Mouse (Mus musculus) cerebral cortex, adult 2 months (tissue): Measurements from ENCODE around the gene Robo1.

Source experiments
- WGBS: fragments of 180-500 bp; shearing (Covaris S2); methylation state at CpG from one replicate; pipeline ENCODE4 v1.1.7; 2018; 5-methylcytosine and 5-hydroxymethylcytosine counted together

The Robo1 gene

DNA sequence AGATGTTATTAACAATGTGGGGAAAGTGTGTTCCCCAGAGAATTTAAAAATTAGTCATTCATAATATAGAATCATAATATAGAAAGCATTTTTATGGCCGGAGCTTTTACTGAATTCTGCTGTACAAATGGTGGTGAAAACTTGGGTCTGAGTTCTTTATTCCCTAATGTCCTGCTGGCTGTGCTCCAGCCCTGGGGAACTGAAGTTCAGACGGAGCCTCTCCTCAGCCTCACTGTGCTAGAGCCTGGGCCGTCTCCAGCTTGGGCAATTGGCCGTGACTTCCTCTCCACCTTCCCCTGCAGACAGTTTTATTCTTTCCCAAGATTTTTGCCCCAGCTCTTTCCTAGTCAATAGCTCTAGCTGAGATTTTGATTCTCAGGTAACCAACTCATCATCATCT is 429.0 kb downstream of the Robo1 start:
- WGBS = 62% methylated on average over 4 of the region's 4 CpGs

DNA sequence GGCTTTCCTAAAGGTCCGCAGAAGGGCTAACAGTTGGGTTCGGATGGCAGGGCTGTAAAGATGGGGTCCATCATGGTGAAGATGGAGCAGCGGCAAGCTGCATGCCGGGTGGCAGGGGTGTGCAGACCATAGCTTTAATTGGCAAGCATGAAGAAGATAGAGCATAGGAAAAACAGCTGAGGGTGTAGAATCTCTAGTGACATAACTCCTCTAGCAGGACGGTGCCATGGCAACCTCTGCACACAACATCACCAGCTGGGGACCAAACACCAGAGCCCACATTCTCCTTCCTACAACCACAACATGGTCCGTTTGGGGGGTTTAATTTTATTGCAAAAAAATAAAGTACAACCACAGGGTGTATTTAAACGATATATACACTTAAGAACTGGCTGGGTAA is 432.1 kb downstream of the Robo1 start:
- WGBS = 73% methylated on average over 7 of the region's 7 CpGs

DNA sequence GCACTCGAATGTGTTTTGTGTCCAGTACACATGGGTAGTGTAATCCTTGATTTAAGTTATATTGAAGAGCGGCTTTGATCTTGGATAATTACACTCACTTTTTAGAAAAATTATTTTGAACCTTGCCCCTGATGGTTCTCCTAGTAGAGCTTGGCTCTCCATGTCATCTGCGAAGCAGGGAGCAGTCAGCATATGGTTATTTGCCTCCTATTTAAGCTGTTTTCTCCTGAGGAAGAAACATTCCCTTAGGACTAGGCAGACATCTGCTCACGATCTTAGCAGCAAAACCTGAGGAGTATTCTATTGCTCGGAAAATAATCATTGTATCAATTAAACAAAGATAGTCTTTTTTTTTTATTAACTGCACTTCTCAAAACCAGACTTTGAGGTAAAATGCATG is 439.6 kb downstream of the Robo1 start:
- WGBS = 87% methylated on average over 5 of the region's 5 CpGs

DNA sequence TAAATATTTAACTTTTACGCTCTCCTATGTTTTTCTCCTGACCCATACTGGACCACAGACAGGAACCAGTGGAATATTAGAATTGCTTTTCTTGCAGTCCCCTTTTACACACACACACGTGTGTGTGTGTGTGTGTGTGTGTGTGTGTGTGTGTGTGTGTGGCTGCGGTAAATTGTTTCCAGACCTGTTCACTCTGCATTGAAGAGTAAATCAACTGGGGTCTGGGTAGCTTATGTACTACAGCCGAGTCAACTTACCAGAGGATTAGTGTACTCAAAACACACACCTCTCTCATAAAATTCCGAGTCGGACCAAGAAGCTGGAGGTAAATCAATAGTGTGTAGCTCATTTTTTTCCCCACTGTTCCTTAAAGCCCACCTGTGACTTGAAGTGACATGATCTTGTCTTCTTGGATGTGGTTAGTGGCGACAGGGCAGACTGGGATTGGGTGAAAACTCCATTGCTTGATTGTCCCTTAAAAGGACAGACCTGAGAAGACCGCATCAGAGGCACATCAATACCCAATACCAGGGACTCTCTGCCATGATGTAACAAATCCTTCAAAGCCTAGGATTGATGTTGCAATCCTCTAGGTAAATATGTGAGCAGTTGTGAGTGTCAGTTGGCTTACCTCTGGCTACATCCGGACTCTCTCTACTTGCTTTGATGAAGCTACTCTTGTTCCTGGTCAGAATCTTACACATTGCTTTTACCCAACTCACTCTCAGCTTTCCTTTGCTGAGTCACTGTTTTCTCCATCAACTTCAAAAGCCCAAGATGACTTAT is 457.2 kb downstream of the Robo1 start:
- 97% methylated on average over 9 of the region's 9 CpGs for WGBS

DNA sequence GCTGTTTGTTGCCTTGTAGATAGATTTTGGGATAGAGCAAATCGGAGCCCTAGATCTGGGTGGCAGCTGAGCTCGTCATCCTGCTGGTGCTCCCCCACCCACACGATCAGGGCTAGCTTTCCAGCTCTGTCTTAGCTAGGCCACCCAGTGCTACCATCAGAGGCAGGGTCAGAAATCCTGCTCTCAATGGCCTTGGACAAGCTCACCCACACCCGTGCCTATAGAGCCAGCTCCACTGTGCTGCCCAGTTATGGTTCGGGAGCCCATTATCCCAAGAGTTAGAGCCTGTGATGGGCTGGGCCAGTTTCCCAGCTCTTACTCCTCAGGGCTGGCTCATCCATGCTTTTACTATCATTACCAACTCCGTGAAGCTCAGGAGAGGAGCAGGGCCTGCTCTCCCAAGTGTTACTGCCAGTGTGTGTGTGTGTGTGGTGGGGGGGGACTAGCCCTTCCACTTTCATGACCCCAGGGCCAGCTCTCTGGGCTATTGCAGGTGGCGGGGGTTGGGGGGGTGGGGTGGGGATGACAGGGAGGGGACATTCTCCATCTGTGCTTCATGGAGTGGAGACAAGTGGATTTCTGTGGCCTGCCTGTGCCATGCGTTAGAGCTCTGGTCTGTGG is 461.2 kb downstream of the Robo1 start:
- 90% methylated on average over 8 of the region's 8 CpGs for WGBS

DNA sequence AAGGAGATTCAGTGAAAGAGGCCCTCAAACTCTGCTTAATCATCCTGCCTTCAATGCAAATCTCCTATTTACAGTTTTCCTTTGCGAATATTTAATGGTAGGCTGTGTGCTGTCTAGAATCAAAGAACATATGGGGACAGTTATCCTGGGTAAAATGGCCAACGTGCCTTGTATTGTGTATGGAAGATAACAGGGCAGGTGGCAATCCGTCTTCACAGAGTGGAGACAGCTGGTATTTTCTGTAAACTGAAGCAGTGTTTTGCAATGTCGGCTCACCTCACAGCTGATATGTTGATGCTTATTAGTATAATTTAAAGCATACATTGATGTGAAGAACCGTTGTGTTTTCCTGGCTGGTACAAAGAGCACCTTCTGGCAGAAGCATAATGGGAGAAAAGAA is 464.2 kb downstream of the Robo1 start:
- 57% methylated on average over 5 of the region's 5 CpGs for WGBS

DNA sequence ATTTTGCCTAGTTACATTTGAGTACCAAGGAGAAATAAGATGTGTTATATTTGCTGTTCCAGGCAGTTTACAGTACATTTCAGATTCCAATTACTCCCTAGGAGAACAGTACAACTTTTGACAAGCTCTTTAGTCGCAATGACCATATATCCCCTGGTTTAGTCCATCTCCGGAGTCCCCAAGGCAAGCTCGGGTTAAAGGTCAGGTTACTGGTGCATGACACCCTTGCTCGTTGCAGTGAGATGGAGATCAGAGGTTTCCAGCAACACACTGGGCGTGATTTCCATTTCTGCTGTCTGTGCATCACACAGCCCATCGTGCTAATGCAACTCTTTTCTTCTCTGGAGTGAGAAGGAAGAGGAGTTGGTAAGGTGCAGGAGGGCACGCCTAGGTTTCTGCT is 464.9 kb downstream of the Robo1 start:
- 65% methylated on average over 7 of the region's 7 CpGs for WGBS

DNA sequence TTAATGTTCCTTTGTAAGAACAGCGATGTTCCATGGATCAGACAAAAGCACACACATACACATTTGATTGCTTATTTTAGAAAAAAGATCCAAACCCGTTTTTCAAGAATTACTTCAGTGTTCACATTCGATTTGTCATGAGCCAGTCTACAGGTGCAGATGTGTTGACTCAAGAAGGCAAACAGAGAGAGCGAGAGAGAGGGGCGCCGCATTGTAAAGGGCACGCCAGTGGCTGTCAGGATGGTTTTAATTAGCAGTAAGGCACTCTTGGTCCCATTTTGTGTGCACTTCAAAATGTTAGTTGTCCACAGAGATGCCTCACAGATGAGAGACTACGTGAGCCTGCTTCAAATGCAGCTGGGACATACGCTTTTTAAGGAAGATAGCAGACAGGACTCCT is 470.4 kb downstream of the Robo1 start:
- 74% methylated on average over 9 of the region's 9 CpGs for WGBS

DNA sequence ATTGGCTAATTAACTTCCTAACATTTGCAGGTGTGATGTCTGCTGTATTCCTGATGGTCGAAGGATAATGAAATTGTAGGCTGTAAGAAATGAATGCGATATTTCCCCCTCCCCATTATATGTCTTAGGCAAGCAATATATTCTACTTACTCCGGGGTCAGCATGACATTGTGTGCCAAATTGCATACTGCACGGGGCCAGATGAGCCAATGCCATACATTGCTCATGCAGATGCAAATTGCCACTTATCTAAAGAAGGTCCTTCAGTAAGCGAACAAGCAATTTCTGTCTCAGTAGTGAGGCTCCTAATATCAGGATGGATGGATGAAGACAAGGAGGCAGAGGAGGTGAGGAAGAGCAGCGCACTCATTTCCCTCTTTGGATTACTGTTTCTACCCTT is 474.1 kb downstream of the Robo1 start:
- WGBS = 88% methylated on average over 6 of the region's 6 CpGs

DNA sequence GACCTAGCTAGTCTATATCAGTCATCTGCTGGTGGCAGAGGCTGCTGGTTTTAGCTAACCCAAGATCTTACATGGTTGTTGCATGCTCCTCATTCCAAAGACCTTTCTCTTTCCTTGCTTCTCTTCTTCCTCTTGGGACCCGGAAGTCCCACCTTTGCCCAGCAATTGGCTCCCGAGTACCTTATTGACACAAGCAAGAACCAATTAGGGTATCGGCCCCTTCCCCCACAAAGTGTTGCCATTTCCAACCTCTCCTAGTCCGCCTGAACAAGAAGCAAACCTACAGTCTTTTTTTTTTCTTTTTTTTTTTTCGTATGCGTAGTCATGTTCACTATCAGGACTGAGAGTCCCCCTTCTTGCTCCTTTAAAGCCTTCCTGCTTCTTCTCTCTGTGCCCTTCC is 478.0 kb downstream of the Robo1 start:
- WGBS = 96% methylated on average over 6 of the region's 6 CpGs

DNA sequence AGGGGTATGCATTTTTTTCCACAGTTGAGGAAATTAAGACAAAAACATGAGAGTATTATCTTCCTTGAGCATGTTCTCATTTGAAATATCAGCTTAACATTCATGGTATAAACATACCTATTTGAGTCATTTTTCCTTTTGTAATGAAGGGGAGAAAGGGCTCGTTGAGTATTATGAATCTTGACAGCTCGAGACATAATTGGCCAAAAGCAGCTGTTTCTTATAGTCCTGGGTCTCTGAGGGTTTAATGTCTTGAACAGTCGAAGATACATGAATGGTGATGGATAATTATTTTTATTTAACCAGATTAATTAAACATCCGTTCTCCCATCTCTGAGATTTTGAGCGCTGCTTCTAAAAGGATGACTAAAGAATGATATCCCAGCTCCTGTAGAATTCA is 478.5 kb downstream of the Robo1 start:
- WGBS = 89% methylated on average over 5 of the region's 5 CpGs

DNA sequence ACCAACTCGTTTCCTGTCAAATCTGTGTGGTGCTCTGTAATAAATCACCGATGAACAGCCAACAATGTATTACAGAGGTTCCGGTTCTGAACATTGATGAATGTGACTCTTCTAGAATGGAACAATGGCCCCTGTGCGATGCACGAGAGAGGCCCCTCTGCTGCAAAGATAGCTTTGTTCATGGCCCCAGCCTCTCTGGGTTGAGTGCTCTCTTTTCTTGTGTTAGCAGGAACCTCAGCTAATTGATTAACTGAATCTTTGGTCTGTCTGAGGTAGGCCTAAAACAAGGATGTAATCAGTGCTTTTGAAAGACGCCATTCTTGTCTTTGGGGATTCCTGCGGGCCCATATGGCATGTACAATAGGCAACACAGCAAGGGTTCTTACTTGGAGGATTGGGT is 479.9 kb downstream of the Robo1 start:
- WGBS = 62% methylated on average over 7 of the region's 7 CpGs

DNA sequence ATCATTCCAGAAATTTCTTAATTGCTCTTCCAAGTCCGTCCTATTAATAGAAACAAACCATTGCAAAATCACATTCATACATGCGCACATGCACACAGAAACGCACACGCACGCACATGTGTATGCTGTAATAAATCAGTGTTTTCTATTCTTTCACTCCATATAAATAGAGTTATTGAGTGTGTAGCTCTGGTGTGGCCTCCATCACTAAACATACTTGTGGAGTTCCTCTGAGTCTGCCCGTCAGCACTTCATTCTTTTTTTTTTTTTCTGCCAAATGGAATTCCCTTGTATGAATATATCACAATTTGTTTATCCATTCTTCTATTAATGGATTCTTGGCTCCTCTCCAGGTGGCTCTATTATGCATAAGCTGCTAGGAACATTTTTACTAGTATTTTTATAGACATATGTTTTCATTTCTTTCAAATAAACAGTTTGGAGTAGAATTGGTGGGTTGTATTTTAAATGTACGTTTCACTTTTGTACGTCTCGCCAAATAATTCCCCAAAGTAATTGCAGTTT is 483.1 kb downstream of the Robo1 start:
- 89% methylated on average over 9 of the region's 9 CpGs for WGBS

DNA sequence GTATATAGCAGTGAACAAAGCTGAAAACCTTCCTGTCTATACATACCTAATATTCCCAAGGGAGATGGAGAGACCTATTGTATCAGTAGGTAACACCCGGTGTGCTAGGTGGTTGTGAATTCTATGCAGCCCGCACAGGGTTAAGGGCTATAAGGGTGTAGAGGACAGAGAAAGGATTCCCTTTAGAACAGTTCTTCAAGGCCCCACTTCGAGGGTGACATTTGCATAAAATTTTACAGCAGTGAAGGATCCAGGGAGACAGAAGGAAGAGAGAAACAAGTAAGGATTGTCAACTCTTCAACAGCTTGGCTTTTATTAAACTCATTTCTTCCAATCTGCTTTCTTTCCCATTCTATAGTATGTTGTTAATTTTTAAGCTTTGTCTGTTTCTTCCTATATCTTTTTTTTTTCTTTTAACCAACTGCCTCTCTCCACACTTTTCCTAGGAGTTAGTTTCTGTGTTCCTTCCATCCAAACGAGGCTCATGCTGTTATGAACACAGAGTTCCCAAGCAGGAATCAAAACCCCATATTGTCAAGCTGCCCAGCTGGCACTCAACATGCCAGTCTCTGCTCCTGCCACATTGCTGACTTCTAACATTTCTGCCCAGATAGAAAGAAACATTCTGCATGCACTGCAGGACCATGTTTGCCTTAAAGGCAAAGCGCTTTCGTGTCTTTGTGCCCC is 486.7 kb downstream of the Robo1 start:
- WGBS = 51% methylated on average over 6 of the region's 6 CpGs

DNA sequence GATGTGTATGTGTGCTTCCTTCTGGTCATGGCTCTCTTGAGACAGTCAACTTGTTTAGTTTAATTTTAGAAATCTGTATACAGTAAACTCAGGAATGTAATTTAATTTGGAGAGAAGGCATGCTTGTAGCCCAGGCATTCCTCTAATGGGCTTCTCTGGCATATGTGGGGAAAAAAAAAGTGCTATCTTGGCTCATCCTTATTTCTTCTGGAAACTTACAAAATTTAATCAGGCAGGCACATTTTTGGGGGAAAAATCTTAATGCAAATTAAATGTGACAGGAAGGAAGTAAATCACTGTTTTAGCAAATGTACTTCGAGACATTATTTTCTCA is 487.2 kb downstream of the Robo1 start:
- WGBS = 61% methylated on average over 1 of the region's 1 CpGs

DNA sequence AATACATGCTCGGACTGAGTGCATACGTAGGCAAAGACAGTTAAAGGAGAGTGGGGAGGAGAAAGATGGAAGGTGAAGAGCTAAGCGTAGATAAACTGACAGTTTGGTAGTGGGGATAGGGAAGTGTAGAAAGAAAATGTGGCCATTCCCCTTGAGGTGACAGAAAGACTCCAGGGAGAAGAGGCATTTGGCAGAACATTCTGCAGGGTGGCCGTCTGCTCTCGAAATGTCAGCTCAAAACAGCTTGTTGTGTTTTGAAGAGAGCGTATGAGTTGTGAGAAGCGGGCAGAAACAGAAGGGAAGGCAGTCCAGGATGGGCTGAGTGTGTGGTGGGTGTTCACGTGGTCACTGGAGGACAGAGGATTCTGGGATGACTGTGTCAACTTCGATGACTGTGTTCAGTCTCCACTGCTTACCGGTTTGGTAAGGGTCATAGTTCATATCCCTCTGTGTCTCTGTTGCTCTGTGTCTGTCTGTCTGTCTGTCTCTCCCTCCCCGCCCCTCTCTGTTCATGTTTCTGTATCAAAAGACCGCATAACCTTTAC is 490.4 kb downstream of the Robo1 start:
- 71% methylated on average over 12 of the region's 12 CpGs for WGBS

DNA sequence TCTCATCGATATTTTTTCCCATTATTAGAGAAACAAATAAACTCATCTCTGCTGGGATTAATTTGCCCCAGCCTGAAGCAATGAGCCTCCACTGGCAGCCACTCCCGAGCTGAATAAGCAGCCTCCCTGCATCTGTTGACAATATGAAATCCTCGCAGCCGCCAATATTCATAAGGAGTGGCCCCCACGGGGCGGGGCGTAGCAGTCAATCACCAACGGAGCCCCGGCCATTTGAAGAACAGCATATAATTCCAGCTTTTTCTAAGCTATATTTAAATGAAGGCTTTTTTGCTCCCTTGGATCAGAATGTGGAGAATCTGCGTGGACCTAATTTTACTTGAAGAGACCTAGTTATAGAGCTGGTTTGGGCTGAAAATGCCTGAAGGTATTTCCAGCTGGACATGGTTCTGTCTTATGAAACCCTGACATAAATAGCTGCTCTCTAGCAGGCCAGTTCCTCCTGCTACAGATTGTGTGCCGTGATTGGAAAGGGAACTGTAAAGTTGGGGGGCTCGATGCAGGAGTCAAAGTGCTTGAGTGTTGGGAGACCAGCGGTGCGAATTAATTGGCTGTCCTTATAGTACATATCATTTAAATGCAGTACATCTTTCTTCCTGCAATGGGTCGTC is 492.1 kb downstream of the Robo1 start:
- WGBS = 47% methylated on average over 15 of the region's 15 CpGs

DNA sequence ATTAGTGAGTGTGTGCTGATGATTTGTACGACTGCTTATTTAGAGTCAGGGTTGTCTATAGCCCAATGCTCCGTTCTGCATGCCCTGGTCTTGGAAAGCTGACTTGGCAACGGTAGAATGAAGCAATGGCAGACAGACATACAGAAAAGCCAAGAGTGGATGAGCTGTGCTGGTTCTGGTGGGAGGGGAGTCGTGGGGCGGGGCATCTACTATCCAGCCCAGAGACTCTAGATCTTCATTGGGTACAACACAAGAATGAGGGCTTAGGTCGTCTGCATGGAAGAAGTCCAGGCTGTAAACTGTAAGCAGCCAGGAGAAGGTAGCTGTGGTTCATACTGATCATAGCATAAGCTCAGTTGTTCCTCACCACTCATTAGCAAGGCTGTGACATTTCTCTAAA is 492.7 kb downstream of the Robo1 start:
- 68% methylated on average over 6 of the region's 6 CpGs for WGBS

DNA sequence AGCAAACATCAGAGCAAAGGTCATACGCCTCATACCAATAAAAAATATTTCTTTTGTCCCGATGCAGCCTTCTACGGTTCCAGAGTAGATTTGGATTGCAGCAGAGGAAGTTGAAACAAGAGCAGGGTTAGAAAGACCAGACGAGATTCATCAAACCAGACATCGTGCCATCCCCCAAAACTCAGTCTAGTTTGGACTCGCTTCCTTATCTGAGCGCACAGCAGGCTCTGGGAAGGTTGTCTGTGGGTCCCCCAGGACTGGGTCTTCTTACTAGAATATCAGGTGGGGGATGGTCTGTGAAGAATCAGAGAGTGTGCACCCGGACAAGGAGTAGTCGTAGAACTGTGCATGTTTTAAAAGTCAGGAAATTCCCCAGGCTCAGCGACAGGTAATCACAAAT is 500.2 kb downstream of the Robo1 start:
- WGBS = 69% methylated on average over 10 of the region's 10 CpGs

DNA sequence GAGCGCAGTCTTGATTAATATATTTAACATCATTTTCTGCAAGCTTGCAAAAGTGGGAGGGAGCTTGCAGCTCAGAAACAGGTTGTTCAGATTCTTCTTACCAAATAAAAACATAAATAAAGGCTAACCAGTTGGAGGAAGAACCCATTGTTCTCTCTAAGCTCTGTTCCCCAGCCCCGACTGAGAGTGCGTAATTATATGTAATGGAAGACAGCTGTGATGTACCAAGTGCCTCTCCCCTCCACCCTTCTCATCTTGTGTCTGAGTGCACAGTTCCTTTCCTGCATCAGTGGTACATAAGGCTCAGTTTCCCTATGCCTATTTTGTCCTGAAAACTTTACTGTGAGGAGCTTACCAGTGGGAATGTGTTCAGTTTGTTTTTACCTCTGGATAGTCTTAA is 502.8 kb downstream of the Robo1 start:
- 75% methylated on average over 3 of the region's 3 CpGs for WGBS

DNA sequence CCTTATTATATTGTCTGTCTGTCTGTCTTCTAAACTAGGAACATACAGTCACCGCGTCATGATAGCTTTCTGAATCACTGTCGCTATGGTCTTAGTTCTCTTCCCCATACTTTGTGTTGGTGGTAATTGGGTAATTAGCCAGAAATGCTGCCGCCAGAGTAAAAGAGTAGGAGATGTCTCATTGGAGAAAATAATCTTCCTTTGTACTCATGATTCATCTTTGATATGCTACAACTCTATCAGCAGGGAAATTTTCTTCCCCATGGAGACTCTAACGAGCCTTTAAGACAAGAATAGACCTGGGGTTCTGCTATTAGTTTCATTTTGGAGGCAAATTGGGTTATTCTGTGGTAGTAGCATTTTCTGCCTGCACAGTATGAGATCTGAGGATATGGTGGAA is 503.4 kb downstream of the Robo1 start:
- 51% methylated on average over 5 of the region's 5 CpGs for WGBS

DNA sequence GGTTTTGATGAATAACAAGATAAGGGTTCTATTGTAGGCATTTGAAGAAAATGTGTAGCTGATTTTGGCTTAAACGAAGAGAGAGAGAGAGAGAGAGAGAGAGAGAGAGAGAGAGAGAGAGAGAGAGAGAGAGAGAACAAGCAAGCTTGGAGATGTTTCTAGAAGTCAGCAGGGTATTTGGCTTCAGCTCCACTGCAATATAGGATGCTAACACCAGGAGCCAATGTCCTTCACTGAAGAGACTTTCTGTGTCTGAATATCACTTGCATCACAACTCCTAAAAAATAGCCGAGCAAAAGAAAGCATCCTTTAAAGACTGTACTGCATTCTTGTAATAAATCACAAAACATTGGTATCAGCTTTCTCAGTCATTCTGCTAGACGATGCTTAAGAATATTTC is 503.8 kb downstream of the Robo1 start:
- 44% methylated on average over 3 of the region's 3 CpGs for WGBS
